Mouse (Mus musculus): ENCODE data around the gene Spryd3. TPM values are rescaled to one million over a fixed set of nuclear protein-coding genes. Genes with fewer than 3 reads are reported as not detected.

Spryd3 gene
- polyA plus RNA-seq, 1 experiment from 2014 or later, result 15.7 TPM

DNA sequence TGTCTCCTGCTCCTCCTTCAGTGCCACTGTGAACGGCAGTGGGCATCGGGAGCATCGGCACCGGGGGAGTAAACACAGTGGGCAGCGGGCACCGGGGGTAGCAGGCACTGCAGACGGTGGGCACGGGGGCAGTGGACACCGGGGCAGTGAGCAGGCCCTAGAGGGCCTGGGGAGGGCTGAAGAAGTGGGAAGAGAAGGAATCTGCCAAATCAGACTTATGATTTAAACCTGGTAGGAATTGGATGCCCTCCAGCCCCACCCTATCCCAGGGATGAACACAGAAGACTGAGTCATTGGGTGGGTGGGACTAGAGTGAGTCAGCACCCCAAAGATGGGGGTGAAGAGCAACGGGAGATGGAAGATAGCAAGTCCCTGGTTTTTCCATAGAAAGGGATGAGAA lies 9.3 kb upstream of the Spryd3 start:
- Histone ChIP-seq H3K27me3 (peaks cover 42% of the 10 kb centered on the region), H3K36me3 (no peaks in the 10 kb centered on the region), H3K4me3 (no peak overlapping the region), H3K9ac (no peak overlapping the region), H3K4me2 (replicated peaks) (no peak overlapping the region), H3K27ac (no peak overlapping the region), H3K4me1 (peaks cover 14% of the 10 kb centered on the region), H3K9me3 (no peaks in the 10 kb centered on the region)
- ATAC-seq (ENCODE audit: insufficient number of reproducible peaks, insufficient read depth, low FRiP score, low TSS enrichment), result no peak
- WGBS, result 93% methylated on average over 10 of the region's 10 CpGs

- H3K27me3 ChIP-seq, result peaks cover 42% of the 10 kb centered on the region
- peak overlapping the region; percentile 43 for H3K4me2 ChIP-seq (replicated peaks)
- H3K4me3 ChIP-seq, result peak overlapping the region; percentile 20
- H3K9ac ChIP-seq, result peak overlapping the region; percentile 19; the same call in 1 of the 2 replicates
- H3K4me1 ChIP-seq, result peaks cover 12% of the 10 kb centered on the region
- 14% methylated on average over 19 of the region's 19 CpGs for WGBS
- no peak overlapping the region for H3K27ac ChIP-seq
- H3K36me3 ChIP-seq, result no peaks in the 10 kb centered on the region
- no peaks in the 10 kb centered on the region for H3K9me3 ChIP-seq
- no peak for ATAC-seq (ENCODE audit: insufficient number of reproducible peaks, insufficient read depth, low FRiP score, low TSS enrichment)
These were observed 8.7 kb upstream of the Spryd3 start for GRCm38 (mm10) chr15:102144726-102145125.

DNA sequence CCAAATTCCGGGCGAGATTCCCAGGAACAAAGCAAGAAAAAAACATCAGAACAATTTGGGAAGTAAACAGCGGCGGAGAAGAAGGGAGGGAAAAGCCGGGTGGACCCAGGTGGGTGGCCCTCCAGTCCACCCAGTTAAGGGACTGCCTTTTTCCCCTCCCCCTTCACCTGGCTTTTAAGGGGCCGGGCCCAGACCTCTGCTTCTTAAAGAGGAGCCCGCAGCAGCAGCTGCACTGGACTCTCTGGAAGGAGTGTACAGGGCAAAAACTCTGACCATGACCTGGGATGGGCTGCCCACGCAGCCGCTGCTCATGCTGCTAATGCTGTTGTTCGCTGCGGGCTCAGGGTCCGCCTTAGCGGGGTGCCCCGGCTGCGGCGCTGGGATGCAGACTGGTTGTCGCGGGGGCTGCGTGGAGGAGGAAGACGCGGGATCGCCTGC lies 8.3 kb upstream of the Spryd3 start, which contains the start of gene Igfbp6:
TSS of gene Igfbp6 (plus strand) at position 89 of the 438 bp plus-strand sequence.
- Histone ChIP-seq H3K4me1 (peaks cover 12% of the 10 kb centered on the region), H3K4me3 (peak within 1 kb of the TSS; percentile 20), H3K27me3 (peaks cover 42% of the 10 kb centered on the region), H3K9me3 (no peaks in the 10 kb centered on the region), H3K4me2 (replicated peaks) (peak within 1 kb of the TSS; percentile 43), H3K9ac (peak within 1 kb of the TSS; percentile 19; the same call in 1 of the 2 replicates), H3K36me3 (no peaks in the 10 kb centered on the region), H3K27ac (no peak within 1 kb of the TSS)
- WGBS, result 5% methylated on average over 22 of the region's 22 CpGs
- ATAC-seq (ENCODE audit: insufficient number of reproducible peaks, insufficient read depth, low FRiP score, low TSS enrichment), result no peak

- no peak overlapping the region for H3K27ac ChIP-seq
- WGBS, result 52% methylated on average over 23 of the region's 23 CpGs
- no peak overlapping the region for H3K4me3 ChIP-seq
- ATAC-seq (ENCODE audit: insufficient number of reproducible peaks, insufficient read depth, low FRiP score, low TSS enrichment), result no peak
- no peaks in the 10 kb centered on the region for H3K9me3 ChIP-seq
- H3K36me3 ChIP-seq, result no peaks in the 10 kb centered on the region
- no peak overlapping the region for H3K9ac ChIP-seq
- H3K4me2 ChIP-seq (replicated peaks), result no peak overlapping the region
- H3K4me1 ChIP-seq, result peaks cover 12% of the 10 kb centered on the region
- H3K27me3 ChIP-seq, result peaks cover 42% of the 10 kb centered on the region
These were observed 7.2 kb upstream of the Spryd3 start for GRCm38 (mm10) chr15:102142914-102143912.

DNA sequence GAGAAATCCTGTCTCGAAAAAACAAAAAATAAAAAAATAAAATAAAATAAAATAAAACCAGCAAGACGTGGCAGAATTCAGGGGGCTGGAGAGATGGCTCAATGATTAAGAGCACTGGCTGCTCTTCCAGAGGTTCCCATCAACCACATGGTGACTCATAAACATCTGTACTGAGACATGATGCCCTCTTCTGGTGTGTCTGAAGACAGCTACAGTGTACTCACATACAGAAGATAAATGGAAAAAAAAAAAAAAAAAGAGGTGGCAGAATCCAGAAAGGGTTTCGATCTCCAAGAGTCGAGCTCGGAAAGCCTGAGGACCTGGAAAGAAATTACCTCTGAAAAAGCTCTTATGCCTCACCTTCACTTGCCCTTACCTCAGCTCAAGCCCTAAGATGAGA lies 5.1 kb upstream of the Spryd3 start:
- H3K9me3 ChIP-seq, result no peaks in the 10 kb centered on the region
- peaks cover 14% of the 10 kb centered on the region for H3K4me1 ChIP-seq
- no peak for ATAC-seq (ENCODE audit: insufficient number of reproducible peaks, insufficient read depth, low FRiP score, low TSS enrichment)
- H3K4me3 ChIP-seq, result no peak overlapping the region
- H3K36me3 ChIP-seq, result no peaks in the 10 kb centered on the region
- no peak overlapping the region for H3K9ac ChIP-seq
- 91% methylated on average over 5 of the region's 5 CpGs for WGBS
- peaks cover 40% of the 10 kb centered on the region for H3K27me3 ChIP-seq
- H3K27ac ChIP-seq, result no peak overlapping the region
- no peak overlapping the region for H3K4me2 ChIP-seq (replicated peaks)

GRCm38 (mm10) chr15:102135522-102136128 lies 409 bp downstream of the Spryd3 start:
- ATAC-seq (ENCODE audit: insufficient number of reproducible peaks, insufficient read depth, low FRiP score, low TSS enrichment), result peak; percentile 24
- Histone ChIP-seq H3K9me3 (no peaks in the 10 kb centered on the region), H3K9ac (peak overlapping the region; percentile 71)

DNA sequence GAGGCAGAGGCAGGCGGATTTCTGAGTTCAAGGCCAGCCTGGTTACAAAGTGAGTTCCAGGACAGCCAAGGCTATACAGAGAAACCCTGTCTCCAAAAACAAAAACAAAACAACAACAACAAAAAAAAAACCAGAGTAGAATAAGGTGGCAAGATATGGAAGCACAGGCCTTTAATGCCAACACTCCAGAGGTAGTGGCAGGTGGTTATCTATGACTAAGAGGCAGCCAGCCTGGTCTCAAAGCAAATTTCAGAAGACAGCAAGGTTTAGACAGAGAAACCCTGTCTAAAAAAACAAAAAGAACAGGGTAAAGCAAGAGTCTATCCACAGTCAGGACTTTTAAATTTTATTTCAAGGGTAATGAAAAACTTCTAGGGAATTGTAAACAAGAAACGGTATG lies 1.3 kb downstream of the Spryd3 start:
- H3K4me1 ChIP-seq, result peaks cover 13% of the 10 kb centered on the region
- no peaks in the 10 kb centered on the region for H3K9me3 ChIP-seq
- H3K27ac ChIP-seq, result no peak overlapping the region
- no peak for ATAC-seq (ENCODE audit: insufficient number of reproducible peaks, insufficient read depth, low FRiP score, low TSS enrichment)
- H3K4me2 ChIP-seq (replicated peaks), result peak overlapping the region; percentile 81; the same call in 1 of the 2 replicates
- no peak overlapping the region for H3K9ac ChIP-seq
- H3K27me3 ChIP-seq, result no peaks in the 10 kb centered on the region
- 77% methylated on average over 2 of the region's 2 CpGs for WGBS
- H3K4me3 ChIP-seq, result no peak overlapping the region
- H3K36me3 ChIP-seq, result peaks cover 38% of the 10 kb centered on the region

More at GRCm38 (mm10) chr15:102135522-102136128, 409 bp downstream of the Spryd3 start:
- Histone ChIP-seq H3K27me3 (no peaks in the 10 kb centered on the region), H3K4me1 (peaks cover 13% of the 10 kb centered on the region), H3K4me2 (replicated peaks) (peak overlapping the region; percentile 81), H3K4me3 (peak overlapping the region; percentile 72), H3K36me3 (peaks cover 28% of the 10 kb centered on the region), H3K27ac (peak overlapping the region; percentile 72; the same call in 1 of the 2 replicates)
- 2% methylated on average over 35 of the region's 35 CpGs for whole genome bisulfite sequencing

DNA sequence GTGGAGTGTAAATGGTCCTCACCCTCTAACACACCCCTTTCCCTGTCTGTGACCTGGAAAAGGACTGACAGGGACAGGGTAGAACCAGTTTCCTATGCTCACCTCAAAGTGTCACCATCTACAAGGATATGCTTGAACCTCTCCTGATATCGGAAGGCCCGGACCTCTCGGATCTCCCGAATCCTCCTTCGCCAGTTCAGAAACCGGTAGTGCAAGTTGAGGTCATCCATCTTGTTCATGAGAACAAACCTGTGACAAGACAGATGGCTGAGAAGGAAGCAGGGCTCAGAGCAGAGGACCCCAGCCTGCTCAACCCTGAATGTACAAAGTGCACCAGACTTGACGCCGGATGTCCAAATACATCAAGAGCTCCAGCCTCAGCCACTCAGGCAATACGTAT lies 2.7 kb downstream of the Spryd3 start:
- Histone ChIP-seq H3K4me2 (replicated peaks) (no peak overlapping the region), H3K36me3 (peaks cover 51% of the 10 kb centered on the region), H3K4me3 (no peak overlapping the region), H3K27ac (no peak overlapping the region), H3K9ac (no peak overlapping the region), H3K4me1 (peaks cover 13% of the 10 kb centered on the region), H3K9me3 (no peaks in the 10 kb centered on the region), H3K27me3 (no peaks in the 10 kb centered on the region)
- ATAC-seq (ENCODE audit: insufficient number of reproducible peaks, insufficient read depth, low FRiP score, low TSS enrichment), result no peak
- 91% methylated on average over 9 of the region's 9 CpGs for WGBS

DNA sequence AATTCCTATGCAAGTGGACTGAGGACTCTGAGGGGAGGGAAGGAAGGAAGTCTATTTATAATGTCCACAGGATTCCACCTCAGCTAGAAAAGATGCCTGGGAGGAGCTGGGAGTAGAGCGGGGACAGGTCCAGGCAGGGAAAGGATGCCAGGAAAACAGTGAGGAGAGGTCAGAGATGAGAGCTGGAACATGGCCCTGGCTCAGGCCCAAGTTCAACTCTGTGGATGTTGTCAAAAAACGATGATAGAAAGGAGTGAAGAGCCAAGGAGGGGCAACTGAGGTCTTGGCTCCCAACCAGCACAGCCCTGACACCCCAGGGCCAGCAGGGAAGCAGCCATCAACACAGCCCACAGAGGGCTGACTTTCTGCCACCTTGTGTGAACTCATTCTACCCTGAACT lies 9.7 kb downstream of the Spryd3 start:
- ATAC-seq (ENCODE audit: insufficient number of reproducible peaks, insufficient read depth, low FRiP score, low TSS enrichment), result no peak
- 83% methylated on average over 2 of the region's 2 CpGs for WGBS

DNA sequence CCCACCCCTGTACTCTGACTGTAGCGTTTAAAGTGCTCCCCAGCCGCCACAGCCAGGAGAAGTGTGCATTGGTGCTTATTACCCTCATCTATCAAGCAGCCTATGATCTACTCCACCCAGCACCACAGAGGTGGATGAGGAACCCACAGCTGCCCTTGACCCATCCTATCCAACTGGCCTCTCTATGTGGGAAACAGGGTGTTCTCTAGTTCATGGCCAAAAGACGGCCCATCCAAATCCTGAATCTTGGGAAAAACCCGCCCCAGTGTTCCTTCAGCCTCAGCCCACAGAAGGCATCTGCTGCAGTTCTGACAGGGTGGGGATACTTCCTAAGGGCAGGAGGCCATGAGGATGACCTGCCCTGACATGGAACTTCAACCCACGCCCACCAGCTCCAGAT lies 15.5 kb downstream of the Spryd3 start:
- Histone ChIP-seq H3K9ac (no peak overlapping the region), H3K4me2 (replicated peaks) (no peak overlapping the region), H3K4me1 (no peaks in the 10 kb centered on the region), H3K27me3 (no peaks in the 10 kb centered on the region), H3K36me3 (peaks cover 72% of the 10 kb centered on the region), H3K9me3 (no peaks in the 10 kb centered on the region), H3K27ac (no peak overlapping the region), H3K4me3 (no peak overlapping the region)
- no peak for ATAC-seq (ENCODE audit: insufficient number of reproducible peaks, insufficient read depth, low FRiP score, low TSS enrichment)
- WGBS, result 91% methylated on average over 5 of the region's 5 CpGs

More for the DNA sequence above, 9.7 kb downstream of the Spryd3 start:
- H3K27ac ChIP-seq, result no peak overlapping the region
- H3K9me3 ChIP-seq, result no peaks in the 10 kb centered on the region
- H3K9ac ChIP-seq, result 0 out of 2 replicates have a peak overlapping the region, but pooled peaks have one; percentile 7
- H3K36me3 ChIP-seq, result peaks cover 73% of the 10 kb centered on the region
- no peaks in the 10 kb centered on the region for H3K4me1 ChIP-seq
- H3K4me3 ChIP-seq, result no peak overlapping the region
- H3K27me3 ChIP-seq, result no peaks in the 10 kb centered on the region
- no peak overlapping the region for H3K4me2 ChIP-seq (replicated peaks)

DNA sequence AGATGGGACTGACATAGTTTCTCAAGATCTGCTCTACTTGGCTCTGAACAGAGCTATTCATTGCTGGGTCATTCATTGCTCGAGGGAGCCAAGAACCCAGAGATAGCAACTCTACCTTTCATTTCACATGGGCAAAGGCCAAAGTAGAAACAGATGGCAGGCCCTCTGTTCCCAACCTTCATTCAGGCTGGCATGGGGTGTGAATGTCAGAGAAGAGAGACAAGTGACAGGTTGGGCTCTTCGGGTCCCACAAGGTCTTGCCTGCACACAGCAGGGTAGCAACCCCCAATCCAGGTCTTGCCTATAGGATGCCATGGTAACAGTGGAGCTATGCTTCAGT lies 16.2 kb downstream of the Spryd3 start:
- Histone ChIP-seq H3K36me3 (peaks cover 72% of the 10 kb centered on the region), H3K27ac (no peak overlapping the region), H3K27me3 (no peaks in the 10 kb centered on the region), H3K4me1 (no peaks in the 10 kb centered on the region), H3K9ac (no peak overlapping the region), H3K9me3 (no peaks in the 10 kb centered on the region), H3K4me2 (replicated peaks) (no peak overlapping the region), H3K4me3 (no peak overlapping the region)
- WGBS, result 58% methylated on average over 2 of the region's 2 CpGs
- no peak for ATAC-seq (ENCODE audit: insufficient number of reproducible peaks, insufficient read depth, low FRiP score, low TSS enrichment)

Data from embryonic facial prominence, embryonic 12.5 days (tissue).